Mouse (Mus musculus) heart, embryonic 14.5 days (tissue): Measurements from ENCODE around the gene Hspe1. TPM values are rescaled to one million over a fixed set of nuclear protein-coding genes. Genes with fewer than 3 reads are reported as not detected.
A peak's percentile ranks its signal among the peaks of the same experiment; 100 is the strongest.
"Not testable (repeated sequence)": the region's sequence is repeated elsewhere in the genome, so short reads cannot be mapped to it uniquely, and the experiment has no call there.

Experiments used
- ATAC-seq: fragments of 200-750 bp; cut with Nextera tagmentation; 2 replicates; pipeline ENCODE4 v1.8.0; 2017; ENCODE audit warnings: low read depth, moderate TSS enrichment; ENCODE audit not compliant: insufficient number of reproducible peaks, insufficient read depth, low FRiP score
- H3K27ac ChIP-seq, 2 experiments: fragments of 200-500 bp in 1 of 2; fragments of 300-500 bp in 1 of 2; sonication (generic) in 1 of 2; replicated peaks in 1 of 2; 2 replicates each; pipeline ENCODE4 v1.5.1; 2012 to 2014; ENCODE audit warnings: low read depth in 2 of 2, low read length in 2 of 2, control low read depth in 1 of 2, mild to moderate bottlenecking in 1 of 2, mixed read lengths in 1 of 2; ENCODE audit not compliant: control insufficient read depth in 1 of 2, insufficient read depth in 1 of 2
- H3K27me3 ChIP-seq: fragments of 300-500 bp; sonication (generic); 2 replicates; pipeline ENCODE4 v1.6.1; 2014; ENCODE audit warnings: mild to moderate bottlenecking, low read length, control low read depth; ENCODE audit not compliant: control insufficient read depth, insufficient read depth
- H3K36me3 ChIP-seq: fragments of 300-500 bp; sonication (generic); 2 replicates; pipeline ENCODE4 v1.6.1; 2014; ENCODE audit warnings: mild to moderate bottlenecking, control low read depth, low read length, mixed read lengths; ENCODE audit not compliant: control insufficient read depth, insufficient read depth
- H3K4me1 ChIP-seq, 2 experiments: fragments of 200-500 bp in 1 of 2; fragments of 300-500 bp in 1 of 2; sonication (generic) in 1 of 2; 2 replicates each; pipeline ENCODE4 v1.6.1; 2012 to 2014; ENCODE audit warnings: low read length in 2 of 2, control low read depth in 1 of 2, mixed read lengths in 1 of 2; ENCODE audit not compliant: control insufficient read depth in 2 of 2, insufficient read depth in 2 of 2
- H3K4me2 ChIP-seq: fragments of 300-500 bp; sonication (generic); 2 replicates; pipeline ENCODE4 v1.6.1; 2014; ENCODE audit warnings: mild to moderate bottlenecking, low read length
- H3K4me3 ChIP-seq, 2 experiments: fragments of 200-500 bp in 1 of 2; fragments of 300-500 bp in 1 of 2; sonication (generic) in 1 of 2; 2 replicates each; pipeline ENCODE4 v1.5.1; 2012 to 2014; ENCODE audit warnings: low read length in 2 of 2, mild to moderate bottlenecking in 2 of 2, control low read depth in 1 of 2, low read depth in 1 of 2, moderate library complexity in 1 of 2; ENCODE audit not compliant: control insufficient read depth in 1 of 2, insufficient read depth in 1 of 2
- H3K9ac ChIP-seq: fragments of 300-500 bp; sonication (generic); 2 replicates; pipeline ENCODE4 v1.6.1; 2014; ENCODE audit warnings: mild to moderate bottlenecking, low read length
- H3K9me3 ChIP-seq: fragments of 300-500 bp; sonication (generic); 2 replicates; pipeline ENCODE4 v1.6.1; 2016; ENCODE audit warnings: low read length, control low read depth; ENCODE audit not compliant: control insufficient read depth
- WGBS: fragments of 180-500 bp; shearing (Covaris S2); extraction: QIAGEN DNeasy Blood & Tissue Kit; methylation state at CpG from one replicate; pipeline ENCODE4 v1.1.7; 2014; 5-methylcytosine and 5-hydroxymethylcytosine counted together
- polyA plus RNA-seq: library from polyadenylated mRNA; unstranded; fragments of >200 nt; fragmentation: Nextera tagmentation; extraction: Ambion mirVana; gene quantifications from 2 replicates; pipeline ENCODE4 v1.2.1, GENCODE M21; 2014

The Hspe1 gene
- polyA plus RNA-seq, 1 experiment from 2014 or later, result 337 TPM

GRCm38 (mm10) chr1:55072328-55072727 lies 15.6 kb upstream of the Hspe1 start:
- H3K9ac ChIP-seq, H3K27ac ChIP-seq, H3K27me3 ChIP-seq, H3K4me3 ChIP-seq, H3K4me2 ChIP-seq, H3K9me3 ChIP-seq, ATAC-seq: not testable (repeated sequence)
- Histone ChIP-seq H3K36me3 (peaks cover 59% of the 10 kb centered on the region), H3K4me1 (peaks cover 4 to 18% of the 10 kb centered on the region in 2 experiments; a peak in 3 of 4 replicates)

- H3K4me2 ChIP-seq, result no peak overlapping the region
- H3K9me3 ChIP-seq, result no peaks in the 10 kb centered on the region
- no peak overlapping the region for H3K4me3 ChIP-seq
- no peaks in the 10 kb centered on the region for H3K27me3 ChIP-seq
- no peak for ATAC-seq
- 0 out of 4 replicates have a peak overlapping the region, but pooled peaks of 1 of the 2 experiments have one; percentile 34 for H3K27ac ChIP-seq
- H3K9ac ChIP-seq, result no peak overlapping the region
- WGBS, result 41% methylated on average over 2 of the region's 2 CpGs
- peaks cover 58% of the 10 kb centered on the region for H3K36me3 ChIP-seq
- H3K4me1 ChIP-seq, result peaks cover 4 to 18% of the 10 kb centered on the region in 2 experiments; a peak in 3 of 4 replicates
These were observed 13.2 kb upstream of the Hspe1 start for GRCm38 (mm10) chr1:55074757-55075156.

GRCm38 (mm10) chr1:55075652-55076394 lies 12.1 kb upstream of the Hspe1 start:
- no peak for ATAC-seq
- H3K27ac ChIP-seq, result peak overlapping the region; percentile 25 to 50; a peak in 2 of 4 replicates
- H3K4me3 ChIP-seq, result no peak overlapping the region
- H3K4me1 ChIP-seq, result peaks cover 4 to 18% of the 10 kb centered on the region in 2 experiments; a peak in 3 of 4 replicates
- H3K9me3 ChIP-seq, result no peaks in the 10 kb centered on the region
- no peaks in the 10 kb centered on the region for H3K27me3 ChIP-seq
- WGBS, result 43% methylated on average over 5 of the region's 5 CpGs
- H3K9ac ChIP-seq, result no peak overlapping the region
- H3K36me3 ChIP-seq, result peaks cover 60% of the 10 kb centered on the region
- H3K4me2 ChIP-seq, result no peak overlapping the region

GRCm38 (mm10) chr1:55076395-55076743 lies 11.6 kb upstream of the Hspe1 start:
- Histone ChIP-seq H3K9me3 (no peaks in the 10 kb centered on the region), H3K36me3 (peaks cover 60% of the 10 kb centered on the region)
- no peak for ATAC-seq

GRCm38 (mm10) chr1:55076849-55077516 lies 10.9 kb upstream of the Hspe1 start:
- Histone ChIP-seq H3K9me3 (no peaks in the 10 kb centered on the region), H3K4me3 (no peak overlapping the region), H3K27me3 (no peaks in the 10 kb centered on the region), H3K4me2 (no peak overlapping the region), H3K4me1 (peaks cover 4 to 18% of the 10 kb centered on the region in 2 experiments; a peak in 3 of 4 replicates), H3K9ac (no peak overlapping the region), H3K27ac (no peak overlapping the region), H3K36me3 (peaks cover 60% of the 10 kb centered on the region)
- WGBS, result 86% methylated on average over 2 of the region's 2 CpGs
- no peak for ATAC-seq

More at GRCm38 (mm10) chr1:55076395-55076743, 11.6 kb upstream of the Hspe1 start:
- peaks cover 4 to 18% of the 10 kb centered on the region in 2 experiments; a peak in 3 of 4 replicates for H3K4me1 ChIP-seq
- H3K4me3 ChIP-seq, result no peak overlapping the region
- H3K27me3 ChIP-seq, result no peaks in the 10 kb centered on the region
- no peak overlapping the region for H3K27ac ChIP-seq
- no peak overlapping the region for H3K9ac ChIP-seq
- H3K4me2 ChIP-seq, result no peak overlapping the region

GRCm38 (mm10) chr1:55079677-55080076 lies 8.3 kb upstream of the Hspe1 start:
- Histone ChIP-seq H3K9me3 (no peaks in the 10 kb centered on the region), H3K36me3 (peaks cover 80% of the 10 kb centered on the region), H3K4me3 (no peak overlapping the region), H3K9ac (no peak overlapping the region), H3K27me3 (no peaks in the 10 kb centered on the region), H3K4me1 (peaks cover 4 to 17% of the 10 kb centered on the region in 2 experiments; a peak in 3 of 4 replicates), H3K27ac (no peak overlapping the region), H3K4me2 (no peak overlapping the region)
- no peak for ATAC-seq
- WGBS, result 89% methylated on average over 4 of the region's 4 CpGs

GRCm38 (mm10) chr1:55082106-55082505 lies 5.8 kb upstream of the Hspe1 start:
- peaks cover 2 to 18% of the 10 kb centered on the region in 2 experiments; a peak in 3 of 4 replicates for H3K4me1 ChIP-seq
- H3K4me2 ChIP-seq, result no peak overlapping the region
- no peak for ATAC-seq
- no peak overlapping the region for H3K27ac ChIP-seq
- H3K9ac ChIP-seq, result no peak overlapping the region
- no peaks in the 10 kb centered on the region for H3K27me3 ChIP-seq
- 81% methylated on average over 1 of the region's 1 CpGs for WGBS
- H3K36me3 ChIP-seq, result peaks cover 85% of the 10 kb centered on the region
- no peaks in the 10 kb centered on the region for H3K9me3 ChIP-seq
- H3K4me3 ChIP-seq, result no peak overlapping the region
